Mouse (Mus musculus): ENCODE data around the gene Mb21d2. TPM values are rescaled to one million over a fixed set of nuclear protein-coding genes. Genes with fewer than 3 reads are reported as not detected.

Gene Mb21d2
- total and polyA plus RNA-seq, 3 experiments: not detected

GRCm38 (mm10) chr16:28845336-28845735 lies 84.1 kb downstream of the Mb21d2 start:
- H3K4me3 ChIP-seq (ENCODE audit: control insufficient read depth in 1 of 2, insufficient read depth in 1 of 2, low read depth in 2 of 2, low read length in 2 of 2): no peak overlapping the region
- no peaks in the 10 kb centered on the region for H3K9me3 ChIP-seq (replicated peaks; ENCODE audit: insufficient read depth, low read length)
- H3K4me1 ChIP-seq (ENCODE audit: control insufficient read depth in 1 of 2, insufficient read depth in 2 of 2, low read length in 2 of 2): no peaks in the 10 kb centered on the region
- no peaks in the 10 kb centered on the region for H3K36me3 ChIP-seq (ENCODE audit: control insufficient read depth in 1 of 2, insufficient read depth in 2 of 2, low read length in 2 of 2)
- H3K79me2 ChIP-seq (ENCODE audit: control insufficient read depth, insufficient read depth, low read length, poor library complexity): no peaks in the 10 kb centered on the region
- no peak overlapping the region for H3K27ac ChIP-seq (ENCODE audit: control insufficient read depth, low read depth, low read length)
- DNase-seq (ENCODE audit: low read depth, low spot score): no peak
- no peaks in the 10 kb centered on the region for H3K27me3 ChIP-seq (ENCODE audit: control insufficient read depth in 1 of 2, insufficient read depth in 2 of 2, low read length in 2 of 2)
- TF ChIP-seq POLR2A (IDR thresholded peaks at IDR 0.05; ENCODE audit: control insufficient read depth in 1 of 2, insufficient read depth in 1 of 2, low read depth in 1 of 2, low read length in 2 of 2, poor library complexity in 1 of 2): no peak
- TF ChIP-seq ZMIZ1 (IDR thresholded peaks at IDR 0.05; ENCODE audit: low read depth, low read length): no peak
- no peak for TF ChIP-seq NRF1 (IDR thresholded peaks at IDR 0.05; ENCODE audit: insufficient read depth, low read depth, low read length, poor library complexity, severe bottlenecking)
- no peak for TF ChIP-seq MYB (IDR thresholded peaks at IDR 0.05; ENCODE audit: low read depth, low read length)
- TF ChIP-seq ZNF384 (IDR thresholded peaks at IDR 0.05; ENCODE audit: low read depth, low read length): no peak
- TF ChIP-seq ZKSCAN1 (IDR thresholded peaks at IDR 0.05; ENCODE audit: low read depth, low read length): no peak
- TF ChIP-seq EP300 (IDR thresholded peaks at IDR 0.05; ENCODE audit: low read depth in 1 of 2, low read length in 2 of 2): no peak
- TF ChIP-seq UBTF (IDR thresholded peaks at IDR 0.05; ENCODE audit: borderline replicate concordance, insufficient read depth, low read depth, low read length): no peak
- no peak for TF ChIP-seq SIN3A (IDR thresholded peaks at IDR 0.05; ENCODE audit: low read length)
- TF ChIP-seq POLR2AphosphoS2 (IDR thresholded peaks at IDR 0.05; ENCODE audit: low read length): no peak
- no peak for TF ChIP-seq GABPA (IDR thresholded peaks at IDR 0.05; ENCODE audit: low read depth, low read length)
- no peak for TF ChIP-seq CHD2 (IDR thresholded peaks at IDR 0.05; ENCODE audit: low read length)
- TF ChIP-seq CHD1 (IDR thresholded peaks at IDR 0.05; ENCODE audit: low read depth, low read length): no peak
- no peak overlapping the region for H3K9ac ChIP-seq (ENCODE audit: control insufficient read depth, low read depth, low read length, poor library complexity, severe bottlenecking)

GRCm38 (mm10) chr16:28841102-28841501 lies 88.4 kb downstream of the Mb21d2 start:
- no peak overlapping the region for H3K27ac ChIP-seq (ENCODE audit: control insufficient read depth, low read depth, low read length)
- no peaks in the 10 kb centered on the region for H3K9me3 ChIP-seq (replicated peaks; ENCODE audit: insufficient read depth, low read length)
- DNase-seq (ENCODE audit: low read depth, low spot score): no peak
- no peak overlapping the region for H3K4me3 ChIP-seq (ENCODE audit: control insufficient read depth in 1 of 2, insufficient read depth in 1 of 2, low read depth in 2 of 2, low read length in 2 of 2)
- no peaks in the 10 kb centered on the region for H3K27me3 ChIP-seq (ENCODE audit: control insufficient read depth in 1 of 2, insufficient read depth in 2 of 2, low read length in 2 of 2)
- no peaks in the 10 kb centered on the region for H3K36me3 ChIP-seq (ENCODE audit: control insufficient read depth in 1 of 2, insufficient read depth in 2 of 2, low read length in 2 of 2)
- no peaks in the 10 kb centered on the region for H3K79me2 ChIP-seq (ENCODE audit: control insufficient read depth, insufficient read depth, low read length, poor library complexity)
- no peaks in the 10 kb centered on the region for H3K4me1 ChIP-seq (ENCODE audit: control insufficient read depth in 1 of 2, insufficient read depth in 2 of 2, low read length in 2 of 2)
- H3K9ac ChIP-seq (ENCODE audit: control insufficient read depth, low read depth, low read length, poor library complexity, severe bottlenecking): no peak overlapping the region
- TF ChIP-seq MXI1 (IDR thresholded peaks at IDR 0.05; ENCODE audit: low read depth, low read length): no peak
- no peak for TF ChIP-seq USF2 (IDR thresholded peaks at IDR 0.05; ENCODE audit: borderline replicate concordance in 1 of 2, insufficient read depth in 1 of 2, low read depth in 1 of 2, low read length in 2 of 2)
- no peak for TF ChIP-seq SIN3A (IDR thresholded peaks at IDR 0.05; ENCODE audit: low read length)
- no peak for TF ChIP-seq MAZ (IDR thresholded peaks at IDR 0.05; ENCODE audit: low read depth, low read length)
- no peak for TF ChIP-seq EP300 (IDR thresholded peaks at IDR 0.05; ENCODE audit: low read depth in 1 of 2, low read length in 2 of 2)
- no peak for TF ChIP-seq RCOR1 (IDR thresholded peaks at IDR 0.05; ENCODE audit: low read depth, low read length)
- no peak for TF ChIP-seq TAL1 (IDR thresholded peaks at IDR 0.05; ENCODE audit: low read length)
- TF ChIP-seq UBTF (IDR thresholded peaks at IDR 0.05; ENCODE audit: borderline replicate concordance, insufficient read depth, low read depth, low read length): no peak
- TF ChIP-seq GABPA (IDR thresholded peaks at IDR 0.05; ENCODE audit: low read depth, low read length): no peak
- TF ChIP-seq SMC3 (IDR thresholded peaks at IDR 0.05; ENCODE audit: low read depth, low read length): no peak
- TF ChIP-seq ZNF384 (IDR thresholded peaks at IDR 0.05; ENCODE audit: low read depth, low read length): no peak
